35 mouse cellular contexts compared by ENCODE assay signal in genomic region chr2:26074551-26074950, GRCm38 (mm10).
"Had no signal": no experiment of that assay in that cellular context is flagged by ENCODE, and none has a peak within 500 bp of the region (broad histone marks: within the 10 kb centered on the region; RNA-seq: fewer than 3 reads in every experiment).

No protein-coding gene starts in this region.

- H3K4me2 ChIP-seq: heart, embryonic 11.5 days; heart, embryonic 12.5 days; heart, embryonic 13.5 days; heart, embryonic 15.5 days; hindbrain, embryonic 12.5 days; hindbrain, embryonic 13.5 days; hindbrain, embryonic 14.5 days; hindbrain, embryonic 15.5 days; intestine, embryonic 15.5 days; kidney, embryonic 15.5 days had no signal

- H3K36me3 ChIP-seq: heart, embryonic 10.5 days; heart, embryonic 12.5 days; heart, embryonic 13.5 days; heart, embryonic 15.5 days; hindbrain, embryonic 10.5 days; hindbrain, embryonic 12.5 days; hindbrain, embryonic 13.5 days; hindbrain, embryonic 15.5 days; kidney, embryonic 15.5 days had no signal

- H3K4me1 ChIP-seq: heart, embryonic 10.5 days; heart, embryonic 12.5 days; heart, embryonic 13.5 days; heart, embryonic 15.5 days; hindbrain, embryonic 10.5 days; hindbrain, embryonic 12.5 days; hindbrain, embryonic 13.5 days; hindbrain, embryonic 15.5 days; intestine, embryonic 15.5 days; kidney, embryonic 15.5 days had no signal

- ATAC-seq: hindbrain, embryonic 16.5 days; hindbrain, postnatal 0 days; inflammation-experienced regulatory T-cells, adult 6 months; intestine, embryonic 15.5 days; intestine, embryonic 16.5 days; intestine, postnatal 0 days had no signal

- DNase-seq: heart, postnatal 10 days; heart, postnatal 14 days; heart, postnatal 36 days; heart, postnatal 4 days; kidney, adult 11 months; kidney, adult 18-20 months; kidney, adult 2 months; kidney, adult 8-10 months; kidney, adult 9 months; kidney, postnatal 10 days; kidney, postnatal 14 days; kidney, postnatal 25 days; kidney, postnatal 36 days; kidney, postnatal 4 days; layer of hippocampus, adult 9-11 months; layer of hippocampus, postnatal 36 days had no signal

- H3K27ac ChIP-seq: heart, embryonic 10.5 days; heart, embryonic 13.5 days; heart, embryonic 15.5 days; hindbrain, embryonic 10.5 days; hindbrain, embryonic 12.5 days; hindbrain, embryonic 13.5 days; hindbrain, embryonic 14.5 days; hindbrain, embryonic 15.5 days; hindbrain, postnatal 0 days; intestine, embryonic 15.5 days; kidney, embryonic 15.5 days; kidney, postnatal 0 days; layer of hippocampus, adult 2 months had no signal

- H3K4me3 ChIP-seq: heart, embryonic 10.5 days; heart, embryonic 12.5 days; heart, embryonic 13.5 days; heart, embryonic 15.5 days; hindbrain, embryonic 10.5 days; hindbrain, embryonic 12.5 days; hindbrain, embryonic 13.5 days; hindbrain, embryonic 15.5 days; intestine, embryonic 15.5 days; kidney, embryonic 15.5 days; layer of hippocampus, adult 2 months had no signal

- H3K9ac ChIP-seq: heart, embryonic 12.5 days; heart, embryonic 13.5 days; heart, embryonic 15.5 days; hindbrain, embryonic 12.5 days; hindbrain, embryonic 13.5 days; hindbrain, embryonic 14.5 days; hindbrain, embryonic 15.5 days; intestine, embryonic 15.5 days; kidney, embryonic 15.5 days had no signal

- H3K27me3 ChIP-seq: heart, embryonic 12.5 days; heart, embryonic 13.5 days; heart, embryonic 15.5 days; hindbrain, embryonic 12.5 days; hindbrain, embryonic 13.5 days; hindbrain, embryonic 15.5 days; intestine, embryonic 15.5 days; kidney, embryonic 15.5 days had no signal

- H3K9me3 ChIP-seq: heart, embryonic 10.5 days; heart, embryonic 12.5 days; heart, embryonic 13.5 days; heart, embryonic 15.5 days; hindbrain, embryonic 10.5 days; hindbrain, embryonic 12.5 days; hindbrain, embryonic 13.5 days; hindbrain, embryonic 15.5 days; intestine, embryonic 15.5 days; kidney, embryonic 15.5 days had no signal
